Mouse (Mus musculus): ENCODE data around the gene Rpa3.

The Rpa3 gene

GRCm38 (mm10) chr6:8259004-8259666 lies at the start of gene Rpa3, which contains the start of the genes Umad1 and Gm45062:
Gene Rpa3 (minus strand): TSS chr6:8259173.
Gene Umad1 (plus strand): TSS chr6:8259288.
Gene Gm45062 (plus strand): TSS chr6:8259450.
- DNase-seq (ENCODE audit: low spot score): peak; percentile 91

- no peak for DNase-seq (ENCODE audit: low spot score)
These were observed 49.2 kb upstream of the Rpa3 start for GRCm38 (mm10) chr6:8307878-8308775.

GRCm38 (mm10) chr6:8299066-8299863 lies 40.3 kb upstream of the Rpa3 start:
- DNase-seq (ENCODE audit: low spot score): no peak

GRCm38 (mm10) chr6:8294048-8294784 lies 35.2 kb upstream of the Rpa3 start:
- no peak for DNase-seq (ENCODE audit: low spot score)

GRCm38 (mm10) chr6:8288755-8289580 lies 30.0 kb upstream of the Rpa3 start:
- DNase-seq (ENCODE audit: low spot score): no peak

- no peak for DNase-seq (ENCODE audit: low spot score)
These were observed 27.2 kb upstream of the Rpa3 start for GRCm38 (mm10) chr6:8286146-8286545.

GRCm38 (mm10) chr6:8285401-8285960 lies 26.5 kb upstream of the Rpa3 start:
- DNase-seq (ENCODE audit: low spot score): no peak

- no peak for DNase-seq (ENCODE audit: low spot score)
These were observed 24.3 kb upstream of the Rpa3 start for GRCm38 (mm10) chr6:8283255-8283654.

- DNase-seq (ENCODE audit: low spot score): no peak
These were observed 19.5 kb upstream of the Rpa3 start for GRCm38 (mm10) chr6:8278426-8279002.

- DNase-seq (ENCODE audit: low spot score): no peak
These were observed 17.5 kb upstream of the Rpa3 start for GRCm38 (mm10) chr6:8276431-8276830.

- DNase-seq (ENCODE audit: low spot score): peak; percentile 32
These were observed 16.1 kb upstream of the Rpa3 start for GRCm38 (mm10) chr6:8275098-8275497.

GRCm38 (mm10) chr6:8274387-8275054 lies 15.5 kb upstream of the Rpa3 start:
- DNase-seq (ENCODE audit: low spot score): peak; percentile 51

- no peak for DNase-seq (ENCODE audit: low spot score)
These were observed 12.1 kb upstream of the Rpa3 start for GRCm38 (mm10) chr6:8271047-8271446.

- no peak for DNase-seq (ENCODE audit: low spot score)
These were observed 683 bp upstream of the Rpa3 start for GRCm38 (mm10) chr6:8259667-8260044.

GRCm38 (mm10) chr6:8258316-8258715 lies 657 bp downstream of the Rpa3 start:
- DNase-seq (ENCODE audit: low spot score): no peak

- no peak for DNase-seq (ENCODE audit: low spot score)
These were observed 30.4 kb downstream of the Rpa3 start for GRCm38 (mm10) chr6:8228596-8228995.

- DNase-seq (ENCODE audit: low spot score): no peak
These were observed 31.9 kb downstream of the Rpa3 start for GRCm38 (mm10) chr6:8227035-8227434.

GRCm38 (mm10) chr6:8210661-8211060 lies 48.3 kb downstream of the Rpa3 start:
- DNase-seq (ENCODE audit: low spot score): no peak

GRCm38 (mm10) chr6:8209866-8210186 lies 49.1 kb downstream of the Rpa3 start:
- no peak for DNase-seq (ENCODE audit: low spot score)

All from urinary bladder, postnatal 25 days (tissue).